Mouse (Mus musculus) small intestine, adult 2 months (tissue): Measurements from ENCODE around the gene Hsd17b3. TPM values are rescaled to one million over a fixed set of nuclear protein-coding genes. Genes with fewer than 3 reads are reported as not detected.

Source experiments
- H3K27ac ChIP-seq: fragments of 200-500 bp; 2 replicates; pipeline ENCODE4 v1.5.1; 2012; ENCODE audit warnings: low read depth, low read length, control low read depth, inconsistent platforms; ENCODE audit not compliant: insufficient read depth
- H3K27me3 ChIP-seq: fragments of 200-500 bp; 2 replicates; pipeline ENCODE4 v1.6.1; 2012; ENCODE audit warnings: mild to moderate bottlenecking, moderate library complexity, low read length, inconsistent platforms; ENCODE audit not compliant: control insufficient read depth, insufficient read depth
- H3K36me3 ChIP-seq: fragments of 200-500 bp; 2 replicates; pipeline ENCODE4 v1.6.1; 2012; ENCODE audit warnings: mild to moderate bottlenecking, low read length, control low read depth, inconsistent platforms; ENCODE audit not compliant: control insufficient read depth, insufficient read depth
- H3K4me1 ChIP-seq: fragments of 200-500 bp; 2 replicates; pipeline ENCODE4 v1.6.1; 2012; ENCODE audit warnings: low read length, inconsistent platforms, mixed read lengths; ENCODE audit not compliant: control insufficient read depth, insufficient read depth, insufficient read length
- H3K4me3 ChIP-seq: fragments of 200-500 bp; 2 replicates; pipeline ENCODE4 v1.5.1; 2012; ENCODE audit warnings: low read depth, mild to moderate bottlenecking, control low read depth, inconsistent platforms, low read length, moderate library complexity
- CTCF ChIP-seq: fragments of 200-500 bp; IDR thresholded peaks from 2 replicates; pipeline ENCODE4 v1.5.1; 2012; ENCODE audit warnings: low read depth, mild to moderate bottlenecking, control low read depth, inconsistent platforms, low read length, moderate library complexity, mixed read lengths; ENCODE audit not compliant: insufficient replicate concordance, insufficient read length; ENCODE audit errors: extremely low read depth
- POLR2A ChIP-seq: fragments of 200-500 bp; IDR thresholded peaks from 2 replicates; pipeline ENCODE4 v1.6.1; 2012; ENCODE audit warnings: low read depth, mild to moderate bottlenecking, control low read depth, inconsistent platforms, low read length, moderate library complexity
- WGBS: fragments of 180-500 bp; shearing (Covaris S2); methylation state at CpG from one replicate; pipeline ENCODE4 v1.1.7; 2018; 5-methylcytosine and 5-hydroxymethylcytosine counted together
- polyA plus RNA-seq: library from polyadenylated mRNA; depleted of rRNA; stranded (reverse); fragments of >200 nt; gene quantifications from 2 replicates; pipeline ENCODE4 v1.2.3, GENCODE M21; 2012

Hsd17b3 gene
- polyA plus RNA-seq, 1 experiment = not detected

- Histone ChIP-seq H3K4me3 (no peak overlapping the region), H3K27me3 (no peaks in the 10 kb centered on the region), H3K27ac (no peak overlapping the region), H3K36me3 (peaks cover 5% of the 10 kb centered on the region), H3K4me1 (peaks cover 2% of the 10 kb centered on the region; the same call in 1 of the 2 replicates)
- TF ChIP-seq POLR2A (no peak), CTCF (peak; percentile 53; the same call in 1 of the 2 replicates)
- 83% methylated on average over 9 of the region's 9 CpGs for WGBS
Measured at GRCm38 (mm10) chr13:64098992-64099391, 10.0 kb upstream of the Hsd17b3 start.

GRCm38 (mm10) chr13:64093341-64093740, 4.3 kb upstream of the Hsd17b3 start:
- no peak for TF ChIP-seq CTCF
- TF ChIP-seq POLR2A = no peak
- Histone ChIP-seq H3K36me3 (peaks cover 3% of the 10 kb centered on the region), H3K4me3 (no peak overlapping the region), H3K27ac (no peak overlapping the region), H3K4me1 (no peaks in the 10 kb centered on the region), H3K27me3 (no peaks in the 10 kb centered on the region)
- WGBS = 2% methylated on average over 1 of the region's 1 CpGs

- 71% methylated on average over 6 of the region's 6 CpGs for WGBS
- Histone ChIP-seq H3K36me3 (peaks cover 3% of the 10 kb centered on the region), H3K27ac (no peak overlapping the region), H3K27me3 (no peaks in the 10 kb centered on the region), H3K4me1 (no peaks in the 10 kb centered on the region), H3K4me3 (no peak overlapping the region)
- no peak for TF ChIP-seq POLR2A
- no peak for TF ChIP-seq CTCF
Measured at GRCm38 (mm10) chr13:64092752-64093151, 3.7 kb upstream of the Hsd17b3 start.

GRCm38 (mm10) chr13:64092141-64092540, 3.1 kb upstream of the Hsd17b3 start:
- H3K27me3 ChIP-seq = no peaks in the 10 kb centered on the region
- TF ChIP-seq CTCF (no peak), POLR2A (no peak)
- peaks cover 2% of the 10 kb centered on the region for H3K36me3 ChIP-seq
- no peak overlapping the region for H3K4me3 ChIP-seq
- 76% methylated on average over 3 of the region's 3 CpGs for WGBS
- no peak overlapping the region for H3K27ac ChIP-seq
- H3K4me1 ChIP-seq = no peaks in the 10 kb centered on the region

- H3K4me1 ChIP-seq = no peaks in the 10 kb centered on the region
- WGBS = 80% methylated on average over 7 of the region's 7 CpGs
- no peak overlapping the region for H3K27ac ChIP-seq
- H3K4me3 ChIP-seq = no peak overlapping the region
- no peaks in the 10 kb centered on the region for H3K36me3 ChIP-seq
- no peaks in the 10 kb centered on the region for H3K27me3 ChIP-seq
- no peak for TF ChIP-seq CTCF
- no peak for TF ChIP-seq POLR2A
Measured at GRCm38 (mm10) chr13:64091006-64091405, 2.0 kb upstream of the Hsd17b3 start.

- Histone ChIP-seq H3K4me1 (no peaks in the 10 kb centered on the region), H3K36me3 (no peaks in the 10 kb centered on the region), H3K27ac (no peak overlapping the region), H3K4me3 (no peak overlapping the region), H3K27me3 (no peaks in the 10 kb centered on the region)
- TF ChIP-seq POLR2A (no peak), CTCF (no peak)
- 55% methylated on average over 5 of the region's 5 CpGs for WGBS
Measured at GRCm38 (mm10) chr13:64090278-64090677, 1.2 kb upstream of the Hsd17b3 start.

- H3K36me3 ChIP-seq = no peaks in the 10 kb centered on the region
- WGBS = 67% methylated on average over 7 of the region's 7 CpGs
- no peak overlapping the region for H3K27ac ChIP-seq
- TF ChIP-seq CTCF (no peak), POLR2A (no peak)
- no peaks in the 10 kb centered on the region for H3K27me3 ChIP-seq
- H3K4me1 ChIP-seq = no peaks in the 10 kb centered on the region
- H3K4me3 ChIP-seq = no peak overlapping the region
Measured at GRCm38 (mm10) chr13:64088057-64088456, 973 bp downstream of the Hsd17b3 start.

GRCm38 (mm10) chr13:64086036-64086435, 3.0 kb downstream of the Hsd17b3 start:
- H3K27ac ChIP-seq = no peak overlapping the region
- 67% methylated on average over 5 of the region's 5 CpGs for whole genome bisulfite sequencing
- H3K36me3 ChIP-seq = no peaks in the 10 kb centered on the region
- no peaks in the 10 kb centered on the region for H3K27me3 ChIP-seq
- no peak for TF ChIP-seq POLR2A
- no peak for TF ChIP-seq CTCF
- no peaks in the 10 kb centered on the region for H3K4me1 ChIP-seq
- no peak overlapping the region for H3K4me3 ChIP-seq
